Comparison of ENCODE assay signal across 8 mouse cellular contexts in genomic region chr13:64344082-64344501, GRCm38 (mm10). TPM values are rescaled to one million over a fixed set of nuclear protein-coding genes. Genes with fewer than 3 reads are reported as not detected.
A peak's percentile ranks its signal among the peaks of the same experiment; 100 is the strongest.
DNase-seq lines count a peak whose midpoint lies in the region; ATAC-seq and TF ChIP-seq lines count a peak whose summit lies in the region.

No protein-coding gene starts in this region.

- intact Hi-C loops in gastrocnemius, adult 2 months (cut with DNase I) = no loop called here

- peak; percentile 50 for DNase-seq in gastrocnemius, adult 2 months
- no peak for DNase-seq in gastrocnemius, postnatal 4 days (ENCODE audit: low spot score in 2 of 2)
- DNase-seq in embryonic facial prominence, embryonic 10.5 days (ENCODE audit: low spot score) = peak; percentile 33
- DNase-seq in neural tube, embryonic 10.5 days (ENCODE audit: extremely low spot score, low spot score) = peak; percentile 30
- no peak for DNase-seq in thymus, postnatal 25 days

- TF ChIP-seq CTCF in gastrocnemius, adult 2 months (IDR thresholded peaks at IDR 0.05) = no peak

- H3K27me3 ChIP-seq in embryonic facial prominence, embryonic 10.5 days (replicated peaks; ENCODE audit: low read depth, poor library complexity, severe bottlenecking) = no peaks in the 10 kb centered on the region
- H3K27me3 ChIP-seq in heart, embryonic 11.5 days (ENCODE audit: control insufficient read depth, insufficient read depth, low read length) = no peaks in the 10 kb centered on the region
- no peaks in the 10 kb centered on the region for H3K27me3 ChIP-seq in kidney, embryonic 14.5 days (ENCODE audit: control insufficient read depth, insufficient read depth, low read length)
- no peaks in the 10 kb centered on the region for H3K27me3 ChIP-seq in liver, embryonic 12.5 days (replicated peaks)

- peak overlapping the region; percentile 94 for H3K27ac ChIP-seq in gastrocnemius, adult 2 months
- peak overlapping the region; percentile 49 for H3K27ac ChIP-seq in embryonic facial prominence, embryonic 10.5 days (replicated peaks)
- peak overlapping the region; percentile 38; the same call in 1 of the 2 replicates for H3K27ac ChIP-seq in heart, embryonic 11.5 days (ENCODE audit: low read depth, low read length)
- no peak overlapping the region for H3K27ac ChIP-seq in kidney, embryonic 14.5 days (ENCODE audit: low read depth, low read length)
- no peak overlapping the region for H3K27ac ChIP-seq in liver, embryonic 12.5 days

- 1% methylated on average over 9 of the region's 9 CpGs for WGBS in embryonic facial prominence, embryonic 10.5 days
- WGBS in heart, embryonic 11.5 days (ENCODE audit: insufficient replicate concordance) = 1% methylated on average over 9 of the region's 9 CpGs
- 3% methylated on average over 9 of the region's 9 CpGs for WGBS in kidney, embryonic 14.5 days
- WGBS in liver, embryonic 12.5 days (ENCODE audit: insufficient replicate concordance) = 1% methylated on average over 9 of the region's 9 CpGs

- peak overlapping the region; percentile 86 for H3K4me3 ChIP-seq in gastrocnemius, adult 2 months
- H3K4me3 ChIP-seq in embryonic facial prominence, embryonic 10.5 days = peak overlapping the region; percentile 59
- peak overlapping the region; percentile 55 for H3K4me3 ChIP-seq in heart, embryonic 11.5 days (ENCODE audit: low read depth, low read length)
- peak overlapping the region; percentile 46 for H3K4me3 ChIP-seq in kidney, embryonic 14.5 days (ENCODE audit: low read length)
- peak overlapping the region; percentile 54 for H3K4me3 ChIP-seq in liver, embryonic 12.5 days

- peaks cover 6% of the 10 kb centered on the region for H3K4me1 ChIP-seq in embryonic facial prominence, embryonic 10.5 days
- H3K4me1 ChIP-seq in heart, embryonic 11.5 days (ENCODE audit: control insufficient read depth, insufficient read depth, low read length) = 0 out of 2 replicates have a peak, but pooled peaks cover 4% of the 10 kb centered on the region
- H3K4me1 ChIP-seq in kidney, embryonic 14.5 days (ENCODE audit: control insufficient read depth, insufficient read depth, low read length) = no peaks in the 10 kb centered on the region
- H3K4me1 ChIP-seq in liver, embryonic 12.5 days = peaks cover 12% of the 10 kb centered on the region

- peak; percentile 76 for ATAC-seq in heart, embryonic 11.5 days (replicated peaks; ENCODE audit: insufficient number of reproducible peaks, low FRiP score, low TSS enrichment)
- ATAC-seq in kidney, embryonic 14.5 days (ENCODE audit: low FRiP score, low TSS enrichment) = peak; percentile 90
- ATAC-seq in liver, embryonic 12.5 days = peak; percentile 78

- H3K9ac ChIP-seq in heart, embryonic 11.5 days (ENCODE audit: low read depth, low read length) = peak overlapping the region; percentile 77
- H3K9ac ChIP-seq in kidney, embryonic 14.5 days (ENCODE audit: low read depth, low read length) = peak overlapping the region; percentile 62
- H3K9ac ChIP-seq in liver, embryonic 12.5 days = peak overlapping the region; percentile 62

- H3K9me3 ChIP-seq in embryonic facial prominence, embryonic 10.5 days = no peaks in the 10 kb centered on the region
- no peaks in the 10 kb centered on the region for H3K9me3 ChIP-seq in heart, embryonic 11.5 days (replicated peaks; ENCODE audit: control insufficient read depth, low read length)
- no peaks in the 10 kb centered on the region for H3K9me3 ChIP-seq in kidney, embryonic 14.5 days (ENCODE audit: control insufficient read depth, low read length)
- H3K9me3 ChIP-seq in liver, embryonic 12.5 days (replicated peaks) = no peaks in the 10 kb centered on the region

- H3K4me2 ChIP-seq in heart, embryonic 11.5 days = peak overlapping the region; percentile 89
- H3K4me2 ChIP-seq in kidney, embryonic 14.5 days (replicated peaks; ENCODE audit: low read depth, low read length) = peak overlapping the region; percentile 69
- peak overlapping the region; percentile 69 for H3K4me2 ChIP-seq in liver, embryonic 12.5 days

- H3K36me3 ChIP-seq in embryonic facial prominence, embryonic 10.5 days (replicated peaks) = no peaks in the 10 kb centered on the region
- no peaks in the 10 kb centered on the region for H3K36me3 ChIP-seq in heart, embryonic 11.5 days (ENCODE audit: control insufficient read depth, insufficient read depth, low read length)
- H3K36me3 ChIP-seq in kidney, embryonic 14.5 days (ENCODE audit: control insufficient read depth, insufficient read depth, low read length) = no peaks in the 10 kb centered on the region
- no peaks in the 10 kb centered on the region for H3K36me3 ChIP-seq in liver, embryonic 12.5 days

RNA-seq across cellular contexts. Expression of gene Ctsl, which starts 26.6 kb away (rescaled TPM):
- total RNA-seq in gastrocnemius, adult 2 months (2021) = 100 to 1,000 TPM; 111 to 149 TPM
- total RNA-seq in gastrocnemius, postnatal 4 days (2021) = 100 to 1,000 TPM; 179 to 189 TPM
- 121 and 132 TPM in 2 replicates for polyA plus RNA-seq in embryonic facial prominence, embryonic 10.5 days (2016; fragmentation: Nextera tagmentation; extraction: Ambion mirVana)
- polyA plus RNA-seq in heart, embryonic 11.5 days (2014; fragmentation: Nextera tagmentation; extraction: Ambion mirVana) = 296 and 339 TPM in 2 replicates
- 283 and 323 TPM in 2 replicates for polyA plus RNA-seq in kidney, embryonic 14.5 days (2014; fragmentation: Nextera tagmentation; extraction: Ambion mirVana)
- polyA plus RNA-seq in liver, embryonic 12.5 days (2016; fragmentation: Nextera tagmentation; extraction: Ambion mirVana) = 108 and 117 TPM in 2 replicates

RNA-seq across cellular contexts. Expression of gene Aaed1, which starts 31.6 kb away (rescaled TPM):
- total RNA-seq in gastrocnemius, adult 2 months (2021) = 10 to 100 TPM; 40.4 to 47.8 TPM
- total RNA-seq in gastrocnemius, postnatal 4 days (2021) = 10 to 100 TPM; 36.5 to 41.9 TPM
- 31.3 and 33.5 TPM in 2 replicates for polyA plus RNA-seq in embryonic facial prominence, embryonic 10.5 days (2016; fragmentation: Nextera tagmentation; extraction: Ambion mirVana)
- polyA plus RNA-seq in heart, embryonic 11.5 days (2014; fragmentation: Nextera tagmentation; extraction: Ambion mirVana) = 68.4 and 71.4 TPM in 2 replicates
- 32.7 and 47.0 TPM in 2 replicates for polyA plus RNA-seq in kidney, embryonic 14.5 days (2014; fragmentation: Nextera tagmentation; extraction: Ambion mirVana)
- 28.2 and 28.6 TPM in 2 replicates for polyA plus RNA-seq in liver, embryonic 12.5 days (2016; fragmentation: Nextera tagmentation; extraction: Ambion mirVana)

Comparison
In these comparisons a context has a peak if more than half of its experiments do, and no peak if none do; other contexts are left out.
1. DNase-seq: peak in gastrocnemius, adult 2 months (single experiment), embryonic facial prominence, embryonic 10.5 days (single experiment) and neural tube, embryonic 10.5 days (single experiment); none in gastrocnemius, postnatal 4 days (0 of 2) and thymus, postnatal 25 days (single experiment).
2. H3K27ac ChIP-seq: peak in gastrocnemius, adult 2 months (single experiment), embryonic facial prominence, embryonic 10.5 days (single experiment) and heart, embryonic 11.5 days (single experiment); none in kidney, embryonic 14.5 days (single experiment) and liver, embryonic 12.5 days (single experiment).
3. Peak in every context shown above with its lines, with median percentiles within 50 percentile points of each other: H3K4me3 ChIP-seq, ATAC-seq, H3K4me2 ChIP-seq and H3K9ac ChIP-seq.